Mouse (Mus musculus): ENCODE measurements around the gene Gm27021. TPM values are rescaled to one million over a fixed set of nuclear protein-coding genes. Genes with fewer than 3 reads are reported as not detected.

Gm27021 gene
- total RNA-seq, 2 experiments from 2014 or later: not detected

- peak; percentile 60 to 83 for DNase-seq
These were observed 18.2 kb upstream of the Gm27021 start for GRCm38 (mm10) chr8:120686051-120686450.

DNA sequence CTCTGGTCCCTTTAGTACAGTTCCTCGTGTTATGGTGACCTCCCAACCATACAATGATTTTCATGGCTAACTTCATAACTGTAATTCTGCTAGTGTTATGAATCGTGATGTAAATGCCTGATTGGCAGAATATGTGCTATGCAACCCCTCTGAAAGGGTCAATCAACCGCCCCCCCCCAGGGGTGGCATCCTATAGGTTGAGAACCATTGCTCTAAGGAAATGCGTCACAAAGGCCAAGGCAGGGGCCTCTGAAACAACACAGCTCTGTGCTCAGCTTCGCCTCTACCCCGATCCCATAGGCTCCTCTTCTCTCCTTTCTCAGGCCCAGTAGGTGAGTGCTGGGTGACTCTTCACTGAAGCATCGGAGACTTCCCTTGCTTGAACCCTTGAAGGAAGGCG is 17.7 kb upstream of the Gm27021 start:
- no peak for DNase-seq

GRCm38 (mm10) chr8:120685097-120685496 is 17.2 kb upstream of the Gm27021 start:
- DNase-seq: peak; percentile 71 to 85

- DNase-seq: no peak
These were observed 16.2 kb upstream of the Gm27021 start for GRCm38 (mm10) chr8:120684082-120684481.

GRCm38 (mm10) chr8:120683602-120684001 is 15.7 kb upstream of the Gm27021 start:
- peak; percentile 78 to 88 for DNase-seq

GRCm38 (mm10) chr8:120681113-120681512 is 13.2 kb upstream of the Gm27021 start:
- no peak for DNase-seq

GRCm38 (mm10) chr8:120680405-120680804 is 12.5 kb upstream of the Gm27021 start:
- peak in 1 of 2 experiments; percentile 64 for DNase-seq

GRCm38 (mm10) chr8:120679629-120680387 is 11.9 kb upstream of the Gm27021 start:
- DNase-seq: no peak

DNA sequence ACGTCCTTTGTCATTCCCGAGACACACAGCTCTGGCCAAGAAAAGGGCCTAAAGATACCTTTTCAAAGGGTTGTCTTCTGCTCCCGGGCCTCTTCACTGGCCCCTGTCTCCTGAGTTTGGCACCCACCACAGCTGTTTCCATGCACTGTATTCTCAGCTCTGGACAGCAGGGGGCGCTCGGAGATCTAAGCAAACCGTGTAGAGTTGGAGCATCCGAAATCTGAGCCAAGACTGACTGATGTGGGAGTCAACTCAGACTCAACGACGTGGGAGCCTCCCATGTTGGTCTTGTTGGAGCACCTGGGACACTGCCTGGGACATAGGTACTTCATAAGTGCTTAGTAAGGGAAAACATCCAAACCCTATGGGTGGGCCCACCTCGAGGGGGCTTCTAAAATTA is 10.6 kb upstream of the Gm27021 start:
- peak; percentile 79 to 96 for DNase-seq

- no peak for DNase-seq
These were observed 7.8 kb upstream of the Gm27021 start for GRCm38 (mm10) chr8:120675718-120676117.

DNA sequence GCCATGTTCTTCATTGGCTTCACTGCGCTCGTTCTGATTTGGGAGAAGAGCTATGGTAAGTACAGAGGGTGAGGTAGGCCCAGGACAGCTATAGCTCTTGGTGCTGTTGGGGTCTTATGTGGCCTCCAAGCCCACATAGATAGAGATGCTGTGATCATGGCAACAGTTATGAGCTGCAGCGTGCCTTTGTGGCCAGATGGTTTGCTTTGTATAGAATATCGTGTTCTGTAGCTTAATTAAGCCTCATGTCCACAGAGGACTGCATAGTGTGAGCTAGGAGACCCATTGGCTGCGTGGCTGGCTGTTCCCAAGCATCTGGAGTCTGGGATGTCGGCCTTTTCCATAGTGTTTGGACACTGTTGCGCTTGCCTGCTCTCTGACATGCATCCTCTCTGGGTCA is 5.4 kb upstream of the Gm27021 start:
- no peak for DNase-seq

- DNase-seq: no peak
These were observed 4.8 kb upstream of the Gm27021 start for GRCm38 (mm10) chr8:120672626-120673229.

DNA sequence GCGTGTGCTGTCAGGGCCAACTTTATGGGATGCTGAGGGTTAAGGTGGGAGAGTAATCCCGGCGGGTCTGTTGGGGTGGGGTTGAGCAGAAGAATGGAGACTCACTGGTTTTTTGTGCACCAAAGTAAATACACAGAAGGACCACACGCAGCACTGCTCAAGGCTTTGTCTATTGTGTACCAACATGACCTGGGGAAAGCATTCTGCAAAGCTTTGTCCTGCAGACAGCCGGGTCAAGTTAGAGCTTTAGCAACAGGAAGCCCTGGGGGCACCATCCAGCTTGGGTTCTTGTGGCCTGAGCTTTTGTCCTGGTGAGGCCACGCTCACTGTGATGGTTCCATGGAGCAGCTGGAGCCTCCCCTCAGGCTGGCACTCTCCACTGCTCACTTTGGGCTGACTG is 3.9 kb upstream of the Gm27021 start:
- DNase-seq: no peak

GRCm38 (mm10) chr8:120668374-120668905 is 561 bp upstream of the Gm27021 start, which contains the start of gene Emc8:
Gene Emc8 (minus strand): TSS chr8:120668573.
- DNase-seq: peak; percentile 36 to 48

GRCm38 (mm10) chr8:120666807-120667470 is 940 bp downstream of the Gm27021 start:
- no peak for DNase-seq

- DNase-seq: no peak
These were observed 2.0 kb downstream of the Gm27021 start for GRCm38 (mm10) chr8:120665726-120666455.

DNA sequence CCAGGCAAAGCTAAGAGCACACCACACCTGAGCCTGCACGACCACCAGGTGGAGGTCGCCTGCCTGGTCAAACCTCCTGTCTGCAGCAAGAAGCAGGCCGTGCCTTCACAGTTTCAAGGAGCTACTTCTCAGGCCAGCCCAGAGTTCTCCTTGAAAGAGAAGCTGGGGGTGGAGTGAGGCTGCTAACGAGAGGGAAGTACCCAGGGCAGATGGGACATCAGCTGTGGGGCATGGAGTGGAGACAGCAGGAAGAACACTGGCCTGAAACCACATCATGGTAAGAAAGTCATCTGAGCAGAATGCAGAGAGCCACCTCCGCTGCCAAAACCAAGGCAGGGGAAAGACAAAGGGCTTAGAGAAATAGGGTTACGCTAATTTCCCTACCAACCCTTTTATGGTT is 3.3 kb downstream of the Gm27021 start:
- DNase-seq: no peak

- no peak for DNase-seq
These were observed 10.5 kb downstream of the Gm27021 start for GRCm38 (mm10) chr8:120657415-120657814.

- DNase-seq: no peak
These were observed 11.4 kb downstream of the Gm27021 start for GRCm38 (mm10) chr8:120656322-120657052.

- no peak for DNase-seq
These were observed 20.3 kb downstream of the Gm27021 start, which contains the start of gene 1190005I06Rik for GRCm38 (mm10) chr8:120647532-120647931. Gene 1190005I06Rik (minus strand): TSS chr8:120647632.

GRCm38 (mm10) chr8:120644663-120645062 is 23.2 kb downstream of the Gm27021 start:
- peak; percentile 85 to 87 for DNase-seq
